26 mouse cellular contexts compared by ENCODE assay signal in genomic region chr13:95630747-95631146, GRCm38 (mm10).
"Had no signal": no experiment of that assay in that cellular context is flagged by ENCODE, and none has a peak within 500 bp of the region (broad histone marks: within the 10 kb centered on the region; RNA-seq: fewer than 3 reads in every experiment).

No protein-coding gene starts in this region.

- ATAC-seq: forebrain, embryonic 13.5 days; forebrain, embryonic 14.5 days; forebrain, embryonic 15.5 days; forebrain, embryonic 16.5 days; forebrain, postnatal 0 days had no signal

- H3K9ac ChIP-seq: embryonic facial prominence, embryonic 12.5 days; embryonic facial prominence, embryonic 13.5 days; embryonic facial prominence, embryonic 15.5 days; forebrain, embryonic 12.5 days; forebrain, embryonic 13.5 days; forebrain, embryonic 15.5 days; forebrain, postnatal 0 days had no signal

- H3K9me3 ChIP-seq: embryonic facial prominence, embryonic 10.5 days; embryonic facial prominence, embryonic 12.5 days; embryonic facial prominence, embryonic 13.5 days; embryonic facial prominence, embryonic 15.5 days; forebrain, embryonic 10.5 days; forebrain, embryonic 12.5 days; forebrain, embryonic 13.5 days; forebrain, embryonic 15.5 days; heart, embryonic 10.5 days had no signal

- H3K27ac ChIP-seq: embryonic facial prominence, embryonic 10.5 days; embryonic facial prominence, embryonic 12.5 days; embryonic facial prominence, embryonic 13.5 days; embryonic facial prominence, embryonic 15.5 days; forebrain, embryonic 10.5 days; forebrain, embryonic 12.5 days; forebrain, embryonic 13.5 days; forebrain, embryonic 15.5 days; gastrocnemius, adult 2 months; heart, adult 2 months; heart, embryonic 10.5 days had no signal

- H3K4me1 ChIP-seq: embryonic facial prominence, embryonic 12.5 days; forebrain, embryonic 12.5 days; forebrain, embryonic 13.5 days; forebrain, embryonic 15.5 days had no signal

- H3K4me3 ChIP-seq: embryonic facial prominence, embryonic 10.5 days; embryonic facial prominence, embryonic 12.5 days; embryonic facial prominence, embryonic 13.5 days; embryonic facial prominence, embryonic 15.5 days; erythroblast, embryonic 14.5 days; forebrain, embryonic 10.5 days; forebrain, embryonic 12.5 days; forebrain, embryonic 13.5 days; forebrain, embryonic 15.5 days; gastrocnemius, adult 2 months; heart, adult 2 months; heart, embryonic 10.5 days had no signal

- DNase-seq: cerebellum, adult 9-11 months; cerebellum, postnatal 10 days; cerebellum, postnatal 14 days; cerebellum, postnatal 25 days; cerebellum, postnatal 36 days; embryo, embryonic 11 days; forebrain, postnatal 0 days; gastrocnemius, adult 2 months; gastrocnemius, postnatal 10 days; gastrocnemius, postnatal 14 days; gastrocnemius, postnatal 25 days; gastrocnemius, postnatal 36 days; heart, adult 11 months; heart, adult 2 months had no signal

- H3K27me3 ChIP-seq: embryonic facial prominence, embryonic 12.5 days; embryonic facial prominence, embryonic 13.5 days; embryonic facial prominence, embryonic 15.5 days; forebrain, embryonic 12.5 days; forebrain, embryonic 13.5 days; forebrain, embryonic 15.5 days had no signal
